Mouse (Mus musculus) CH12.LX (cell line): ENCODE measurements around the gene Gm49425. TPM values are rescaled to one million over a fixed set of nuclear protein-coding genes. Genes with fewer than 3 reads are reported as not detected.

Experiments used
- DNase-seq: peaks from one replicate; pipeline ENCODE4 v3.0.0-alpha.2; 2013; ENCODE audit errors: extremely low read depth
- H3K27ac ChIP-seq: 2 replicates; pipeline ENCODE4 v1.5.1; 2012; ENCODE audit warnings: low read depth, mild to moderate bottlenecking, control low read depth, moderate library complexity; ENCODE audit not compliant: insufficient read depth
- H3K27me3 ChIP-seq: replicated peaks from 2 replicates; pipeline ENCODE3; 2012; ENCODE audit warnings: inconsistent platforms
- H3K36me3 ChIP-seq, 2 experiments: replicated peaks in 1 of 2; 2 replicates each; pipeline versions ENCODE3 to v1.6.1; 2012; ENCODE audit warnings: inconsistent platforms in 1 of 2, low read length in 1 of 2, mild to moderate bottlenecking in 1 of 2, mixed read lengths in 1 of 2, moderate library complexity in 1 of 2; ENCODE audit not compliant: control insufficient read depth in 1 of 2, insufficient read depth in 1 of 2
- H3K4me1 ChIP-seq, 2 experiments: 2 replicates each; pipeline ENCODE4 v1.6.1; 2012; ENCODE audit warnings: inconsistent platforms in 1 of 2, moderate library complexity in 1 of 2; ENCODE audit not compliant: insufficient read depth in 2 of 2, control insufficient read depth in 1 of 2
- H3K4me2 ChIP-seq: 2 replicates; pipeline ENCODE4 v1.6.1; 2012; ENCODE audit warnings: low read depth, mild to moderate bottlenecking, control low read depth; ENCODE audit not compliant: poor library complexity, insufficient read depth, severe bottlenecking
- H3K4me3 ChIP-seq, 3 experiments: fragments of 150-350 bp in 1 of 3; sonication (generic) in 1 of 3; replicated peaks in 1 of 3; 2 replicates each; pipeline versions ENCODE3 to v1.5.1; 2011 to 2012; ENCODE audit warnings: low read depth in 2 of 3, low read length in 2 of 3, mild to moderate bottlenecking in 2 of 3, moderate library complexity in 2 of 3, control low read depth in 1 of 3, improper control_type of control experiment in 1 of 3, inconsistent platforms in 1 of 3, mixed read lengths in 1 of 3; ENCODE audit not compliant: poor library complexity in 1 of 3
- H3K79me2 ChIP-seq: replicated peaks from 2 replicates; pipeline ENCODE4 v1.6.1; 2012; ENCODE audit warnings: mild to moderate bottlenecking, moderate library complexity; ENCODE audit not compliant: control insufficient read depth, poor library complexity, insufficient read depth, severe bottlenecking; ENCODE audit errors: extremely low read depth
- H3K9ac ChIP-seq: 2 replicates; pipeline ENCODE4 v1.6.1; 2012; ENCODE audit warnings: low read depth, mild to moderate bottlenecking, control low read depth, moderate library complexity; ENCODE audit not compliant: insufficient read depth
- H3K9me3 ChIP-seq: replicated peaks from 2 replicates; pipeline ENCODE3; 2012; ENCODE audit warnings: low read length, inconsistent platforms, mixed read lengths
- CTCF ChIP-seq, 2 experiments: IDR thresholded peaks in 1 of 2; conservative IDR thresholded peaks in 1 of 2; 2 replicates each; pipeline ENCODE4 v1.5.1; 2011 to 2012; ENCODE audit warnings: low read depth in 2 of 2, low read length in 2 of 2, improper control_type of control experiment in 1 of 2, inconsistent platforms in 1 of 2, mild to moderate bottlenecking in 1 of 2, moderate library complexity in 1 of 2
- ELF1 ChIP-seq: IDR thresholded peaks from 2 replicates; pipeline ENCODE4 v1.6.1; 2014; ENCODE audit warnings: low read depth, mild to moderate bottlenecking, inconsistent platforms, low read length, improper control_type of control experiment
- EP300 ChIP-seq: IDR thresholded peaks from 2 replicates; pipeline ENCODE4 v1.6.1; 2011; ENCODE audit warnings: low read length, improper control_type of control experiment
- HCFC1 ChIP-seq: IDR thresholded peaks from 2 replicates; pipeline ENCODE4 v1.6.1; 2012; ENCODE audit warnings: low read depth, mild to moderate bottlenecking, inconsistent platforms, low read length, improper control_type of control experiment
- IRF4 ChIP-seq: IDR thresholded peaks from 2 replicates; pipeline ENCODE4 v1.6.1; 2014; ENCODE audit warnings: low read depth, mild to moderate bottlenecking, inconsistent platforms, low read length, improper control_type of control experiment
- JUN ChIP-seq: IDR thresholded peaks from 2 replicates; pipeline ENCODE4 v1.6.1; 2011; ENCODE audit warnings: low read depth, mild to moderate bottlenecking, low read length, improper control_type of control experiment, moderate library complexity; ENCODE audit not compliant: insufficient read depth
- JUND ChIP-seq: conservative IDR thresholded peaks from 2 replicates; pipeline ENCODE4 v1.6.1; 2011; ENCODE audit warnings: low read depth, low read length, improper control_type of control experiment
- KAT2A ChIP-seq: IDR thresholded peaks from 2 replicates; pipeline ENCODE4 v1.6.1; 2012; ENCODE audit warnings: low read length, improper control_type of control experiment, inconsistent platforms; ENCODE audit not compliant: insufficient replicate concordance
- MAX ChIP-seq: IDR thresholded peaks from 2 replicates; pipeline ENCODE4 v1.6.1; 2011; ENCODE audit warnings: low read length, improper control_type of control experiment
- MEF2A ChIP-seq: IDR thresholded peaks from 2 replicates; pipeline ENCODE4 v1.6.1; 2014; ENCODE audit warnings: low read depth, mild to moderate bottlenecking, inconsistent platforms, low read length, improper control_type of control experiment, borderline replicate concordance
- MYC ChIP-seq: IDR thresholded peaks from 2 replicates; pipeline ENCODE4 v1.6.1; 2011; ENCODE audit warnings: low read depth, mild to moderate bottlenecking, improper control_type of control experiment, low read length
- NELFE ChIP-seq: IDR thresholded peaks from 2 replicates; pipeline ENCODE4 v1.6.1; 2011; ENCODE audit warnings: low read depth, low read length, improper control_type of control experiment
- NRF1 ChIP-seq: IDR thresholded peaks from 2 replicates; pipeline ENCODE4 v1.6.1; 2014; ENCODE audit warnings: low read depth, mild to moderate bottlenecking, inconsistent platforms, low read length, improper control_type of control experiment, moderate library complexity
- POLR2AphosphoS2 ChIP-seq: IDR thresholded peaks from 2 replicates; pipeline ENCODE4 v1.6.1; 2011; ENCODE audit warnings: low read depth, low read length, improper control_type of control experiment
- SIN3A ChIP-seq: IDR thresholded peaks from 2 replicates; pipeline ENCODE4 v1.6.1; 2012; ENCODE audit warnings: low read length, improper control_type of control experiment, inconsistent platforms
- SMC3 ChIP-seq: IDR thresholded peaks from 2 replicates; pipeline ENCODE4 v1.6.1; 2011; ENCODE audit warnings: low read depth, low read length, improper control_type of control experiment
- USF2 ChIP-seq: conservative IDR thresholded peaks from 2 replicates; pipeline ENCODE4 v1.6.1; 2011; ENCODE audit warnings: low read depth, low read length, improper control_type of control experiment
- ZKSCAN1 ChIP-seq: IDR thresholded peaks from 2 replicates; pipeline ENCODE4 v1.6.1; 2012; ENCODE audit warnings: low read depth, inconsistent platforms, low read length, improper control_type of control experiment, borderline replicate concordance
- ZNF384 ChIP-seq: IDR thresholded peaks from 2 replicates; pipeline ENCODE4 v1.6.1; 2012; ENCODE audit warnings: low read depth, low read length, improper control_type of control experiment, inconsistent platforms
- dilution Hi-C: fragments of 300-500 bp; cut with MboI; formaldehyde crosslinking; loops from 2 replicates; pipeline ENCODE4 v1.14.3; 2020; ENCODE audit warnings: low sequenced_read_pairs; ENCODE audit not compliant: extremely low pct_unique_long_range_greater_than_20kb, extremely low pct_ligation_motif_present
- in situ Hi-C: fragments of 300-500 bp; cut with MboI; formaldehyde crosslinking; loops from 3 replicates; pipeline ENCODE4 v1.14.3; 2019; ENCODE audit warnings: low sequenced_read_pairs, low pct_ligation_motif_present, low pct_unique_long_range_greater_than_20kb, mixed read lengths
- polyA plus RNA-seq: library from polyadenylated mRNA; unstranded; fragments of >175 nt; gene quantifications from 2 replicates; pipeline ENCODE4 v1.2.1, GENCODE M21; 2012; ENCODE audit warnings: low read depth; ENCODE audit not compliant: insufficient read length
- total RNA-seq, 2 experiments: library from RNA; depleted of rRNA; stranded (reverse); fragments of 300-350 nt in 1 of 2; fragments of >200 nt in 1 of 2; gene quantifications; 2 replicates each; pipeline ENCODE4 v1.2.3; 2012 to 2014

Gm49425 gene
- total and polyA plus RNA-seq, 3 experiments, result not detected

GRCm38 (mm10) chr15:101544478-101544877 is 27.4 kb upstream of the Gm49425 start:
- in situ Hi-C loops, result no loop called here
- Histone ChIP-seq H3K9me3 (no peaks in the 10 kb centered on the region), H3K27me3 (peaks cover 96% of the 10 kb centered on the region)
- TF ChIP-seq JUND, result no peak
- TF ChIP-seq ZNF384, result no peak
- TF ChIP-seq USF2, result no peak
- no peak for TF ChIP-seq SMC3
- TF ChIP-seq MEF2A, result no peak
- no peak for TF ChIP-seq ELF1
- TF ChIP-seq NELFE, result no peak
- no peak for TF ChIP-seq IRF4
- no peak for TF ChIP-seq CTCF (conservative IDR thresholded peaks at IDR 0.05 in 1 of 2, IDR thresholded peaks at IDR 0.05 in 1 of 2; ENCODE audit: low read depth in 2 of 2, low read length in 2 of 2)
- no peak for TF ChIP-seq NRF1
- no peak for TF ChIP-seq JUN
- TF ChIP-seq KAT2A, result no peak
- TF ChIP-seq, all 38 proteins: peak for 0
- Histone ChIP-seq H3K4me2 (no peak overlapping the region), H3K27ac (no peak overlapping the region), H3K4me1 (no peaks in the 10 kb centered on the region), H3K4me3 (no peak overlapping the region), H3K79me2 (no peaks in the 10 kb centered on the region), H3K9ac (no peak overlapping the region), H3K36me3 (no peaks in the 10 kb centered on the region)
- dilution Hi-C loops, result no loop called here
- DNase-seq, result no peak

- Histone ChIP-seq H3K9me3 (no peaks in the 10 kb centered on the region), H3K4me3 (no peak overlapping the region), H3K79me2 (no peaks in the 10 kb centered on the region), H3K9ac (no peak overlapping the region), H3K27ac (no peak overlapping the region), H3K36me3 (no peaks in the 10 kb centered on the region), H3K4me1 (no peaks in the 10 kb centered on the region), H3K27me3 (peaks cover 92% of the 10 kb centered on the region), H3K4me2 (no peak overlapping the region)
- peak; percentile 6 for DNase-seq
- in situ Hi-C loops (no loop called here), dilution Hi-C loops (no loop called here)
- TF ChIP-seq CTCF (conservative IDR thresholded peaks at IDR 0.05 in 1 of 2, IDR thresholded peaks at IDR 0.05 in 1 of 2; ENCODE audit: low read depth in 2 of 2, low read length in 2 of 2), result peak in 1 of 2 experiments; percentile 50; a peak in 2 of 4 replicates
- peak; percentile 22; the same call in 1 of the 2 replicates for TF ChIP-seq SMC3
- TF ChIP-seq SIN3A, result no peak
These were observed 25.5 kb upstream of the Gm49425 start for GRCm38 (mm10) chr15:101542543-101542942.

GRCm38 (mm10) chr15:101538580-101538900 is 21.5 kb upstream of the Gm49425 start:
- Histone ChIP-seq H3K9ac (no peak overlapping the region), H3K9me3 (no peaks in the 10 kb centered on the region), H3K27ac (no peak overlapping the region), H3K27me3 (peaks cover 89% of the 10 kb centered on the region), H3K36me3 (no peaks in the 10 kb centered on the region), H3K4me3 (no peak overlapping the region), H3K79me2 (no peaks in the 10 kb centered on the region), H3K4me1 (no peaks in the 10 kb centered on the region), H3K4me2 (no peak overlapping the region)
- TF ChIP-seq HCFC1, result no peak
- TF ChIP-seq EP300, result no peak
- TF ChIP-seq MAX, result no peak
- TF ChIP-seq POLR2AphosphoS2, result no peak
- TF ChIP-seq MYC, result no peak
- TF ChIP-seq ZKSCAN1, result no peak
- in situ Hi-C loops (no loop called here), dilution Hi-C loops (no loop called here)
- DNase-seq, result no peak
